Mouse (Mus musculus) urinary bladder, adult 18-20 months (tissue): ENCODE results near the gene Zfp286.
A peak's percentile ranks its signal among the peaks of the same experiment; 100 is the strongest.
"Not testable (repeated sequence)": the region's sequence is repeated elsewhere in the genome, so short reads cannot be mapped to it uniquely, and the experiment has no call there.

ENCODE experiments used
- DNase-seq, 2 experiments: peaks; one replicate each; pipeline ENCODE4 v3.0.0; 2022; ENCODE audit warnings: low spot score in 2 of 2, mixed read lengths in 2 of 2

Gene Zfp286

DNA sequence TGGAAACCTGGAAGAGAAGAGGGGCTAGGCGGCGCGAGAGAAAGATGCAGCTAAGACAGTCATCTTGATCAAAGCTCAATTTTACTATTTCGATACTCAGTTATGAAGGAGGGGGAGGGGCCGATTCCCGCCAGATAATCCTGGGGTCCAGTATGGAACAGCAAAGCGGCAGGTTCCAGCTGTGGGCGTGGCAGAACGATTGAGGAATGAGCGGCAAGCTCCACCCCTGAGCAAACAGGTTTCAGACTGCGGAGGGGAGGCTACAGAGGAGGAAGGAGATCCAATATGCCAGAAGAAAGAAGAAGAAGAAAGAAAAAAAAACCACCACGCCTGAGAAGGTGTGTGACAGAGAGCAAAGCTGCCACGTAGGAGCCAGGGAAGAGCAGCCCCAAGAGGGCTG lies 14.9 kb upstream of the Zfp286 start:
- no peak for DNase-seq

- no peak for DNase-seq
Observed at GRCm38 (mm10) chr11:62789617-62789936, 315 bp upstream of the Zfp286 start.

DNA sequence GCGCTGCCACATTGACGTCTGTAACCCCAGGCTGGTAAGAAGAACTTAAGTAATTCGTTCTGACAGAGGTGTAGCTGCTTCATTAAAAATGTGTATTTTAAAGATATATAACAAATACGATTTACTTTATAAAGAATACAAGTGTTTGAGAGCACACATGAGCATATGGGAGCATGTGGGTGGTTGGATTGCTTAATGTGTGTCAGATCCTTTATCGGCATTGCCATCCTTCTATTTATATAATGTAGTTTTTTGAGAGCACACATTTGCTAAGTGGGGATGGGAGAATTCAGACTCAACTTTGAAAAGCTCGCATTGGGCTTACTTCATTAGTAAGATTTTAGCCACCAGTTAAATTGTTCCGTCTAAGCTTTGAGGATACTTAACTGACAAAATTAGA lies 12.8 kb downstream of the Zfp286 start:
- DNase-seq: no peak

DNA sequence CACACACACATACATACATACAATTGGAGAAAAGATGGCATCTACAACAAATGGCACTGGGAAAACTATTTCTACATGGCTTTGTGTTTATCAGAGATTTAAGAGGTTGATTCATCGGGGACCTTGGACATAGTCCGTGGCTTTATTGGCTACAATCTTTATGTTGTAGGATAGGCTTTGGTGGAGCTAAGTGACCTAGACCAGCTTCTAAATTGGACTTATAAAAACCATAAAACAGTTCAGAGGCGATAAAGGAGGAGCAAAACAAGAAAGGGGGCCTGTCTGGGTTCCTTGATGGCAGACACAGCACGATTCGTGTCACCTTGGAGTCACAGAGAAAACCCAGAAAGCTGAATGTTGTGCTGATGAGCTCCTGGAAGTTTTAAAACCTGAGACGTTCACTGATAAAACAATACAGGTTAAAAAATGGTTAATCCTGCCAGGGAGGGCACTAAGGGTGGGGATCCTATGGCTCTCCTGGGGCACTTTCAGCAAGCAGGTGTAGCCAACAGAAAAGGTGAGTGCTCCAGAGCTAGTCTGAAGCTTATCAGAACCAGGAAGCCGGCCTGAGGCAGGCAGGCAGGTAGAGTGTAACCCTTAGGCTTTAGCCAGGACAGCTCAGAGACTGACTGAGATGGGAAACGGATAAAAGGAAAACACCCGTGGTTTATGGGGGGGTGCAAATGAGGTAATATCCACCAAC lies 28.4 kb downstream of the Zfp286 start:
- DNase-seq: no peak

GRCm38 (mm10) chr11:62758491-62758890 lies 30.8 kb downstream of the Zfp286 start:
- no peak for DNase-seq

DNA sequence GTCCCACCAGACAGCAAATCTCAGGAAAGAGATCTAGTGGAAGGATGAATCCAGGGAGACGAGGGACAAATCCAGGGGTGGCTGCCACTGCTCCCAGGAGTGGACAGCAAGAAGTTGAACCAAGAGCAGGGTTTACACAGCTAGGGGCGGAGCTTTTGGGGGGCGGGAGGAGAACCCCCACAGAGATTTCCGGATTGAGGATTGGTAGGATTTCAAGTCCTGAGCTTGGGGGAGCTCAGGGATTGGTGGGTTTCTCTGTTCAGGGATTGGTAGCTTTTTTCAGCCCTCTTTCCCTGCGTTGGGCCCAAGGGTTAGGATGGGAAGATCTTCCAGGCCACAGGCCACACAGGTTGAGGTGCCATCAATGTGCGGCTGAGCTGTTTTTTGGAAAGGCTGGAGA lies 31.4 kb downstream of the Zfp286 start:
- no peak for DNase-seq

GRCm38 (mm10) chr11:62757143-62757507 lies 32.1 kb downstream of the Zfp286 start:
- no peak for DNase-seq

- DNase-seq: peak; percentile 94 to 95
Observed at GRCm38 (mm10) chr11:62756456-62757142, 32.7 kb downstream of the Zfp286 start.

- no peak for DNase-seq
Observed at GRCm38 (mm10) chr11:62752780-62753179, 36.5 kb downstream of the Zfp286 start, which contains the start of gene Gm10428. Gene Gm10428 (plus strand): TSS chr11:62753100.

- DNase-seq: no peak
Observed at GRCm38 (mm10) chr11:62752191-62752590, 37.1 kb downstream of the Zfp286 start.

DNA sequence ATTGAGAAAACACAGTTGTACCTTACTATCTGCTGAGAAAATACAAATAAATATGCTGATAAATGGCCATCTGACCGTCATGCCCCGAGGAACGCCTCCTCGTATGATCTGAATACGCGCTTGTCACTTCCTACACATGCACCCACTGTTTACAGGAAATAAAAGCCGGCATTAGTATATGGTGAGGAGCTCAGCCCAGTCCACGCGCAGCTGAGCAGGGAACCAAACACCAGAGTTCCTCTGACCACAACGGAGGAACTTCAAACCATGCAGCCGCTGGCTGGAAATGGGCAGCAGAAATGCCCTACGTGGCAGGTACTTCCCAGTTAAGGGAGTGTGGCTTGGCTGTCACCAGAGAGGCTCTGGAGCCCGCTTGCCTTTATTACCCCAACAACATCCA lies 39.8 kb downstream of the Zfp286 start:
- DNase-seq: not testable (repeated sequence)

DNA sequence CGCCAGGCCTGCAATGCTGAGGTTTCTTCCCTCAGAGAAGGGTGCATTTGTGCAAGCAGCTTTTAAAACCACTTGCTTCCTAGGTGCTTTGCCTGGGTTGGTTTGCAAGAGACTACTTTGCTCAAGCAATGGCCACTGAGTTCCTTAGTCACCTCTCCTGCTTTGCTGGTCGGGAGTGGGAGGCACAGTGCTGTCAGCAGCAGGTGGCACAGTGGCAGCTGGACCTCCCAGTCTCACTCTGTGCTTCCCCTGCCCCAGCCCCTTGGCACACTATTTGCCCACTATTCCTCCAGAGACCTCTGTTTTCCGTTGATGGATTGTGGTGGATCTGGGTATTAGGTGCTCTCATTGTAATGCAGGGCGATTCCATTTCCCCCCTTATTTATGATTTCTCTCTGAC lies 41.2 kb downstream of the Zfp286 start:
- no peak for DNase-seq

GRCm38 (mm10) chr11:62747227-62747626 lies 42.0 kb downstream of the Zfp286 start:
- no peak for DNase-seq

DNA sequence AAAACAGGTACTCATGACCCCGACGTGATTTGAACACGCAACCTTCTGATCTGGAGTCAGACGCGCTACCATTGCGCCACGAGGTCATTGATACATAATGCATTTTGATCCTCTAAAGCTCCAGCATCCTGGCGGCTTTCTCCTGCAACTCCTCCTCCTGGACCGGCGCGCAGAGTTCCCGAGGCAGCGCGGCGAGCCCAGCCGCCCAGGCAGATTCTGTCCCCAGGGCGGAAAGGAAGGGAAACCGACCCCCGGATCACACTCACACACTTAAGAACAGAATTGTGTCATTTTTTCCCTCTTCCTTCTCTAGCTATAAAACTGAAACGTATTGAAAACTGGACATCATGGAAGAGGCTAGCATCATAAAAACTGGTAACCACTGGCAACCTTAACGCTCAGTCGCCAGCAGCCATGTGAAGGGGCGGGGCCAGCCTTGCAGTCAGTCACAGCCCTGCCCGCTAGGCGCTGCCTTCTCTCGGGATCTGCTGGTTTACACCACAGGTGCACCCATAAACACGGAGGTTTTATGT lies 43.2 kb downstream of the Zfp286 start:
- peak; percentile 30 to 45 for DNase-seq

GRCm38 (mm10) chr11:62744103-62744502 lies 45.2 kb downstream of the Zfp286 start:
- peak; percentile 29 to 34 for DNase-seq

GRCm38 (mm10) chr11:62742261-62742957 lies 46.9 kb downstream of the Zfp286 start:
- DNase-seq: no peak

DNA sequence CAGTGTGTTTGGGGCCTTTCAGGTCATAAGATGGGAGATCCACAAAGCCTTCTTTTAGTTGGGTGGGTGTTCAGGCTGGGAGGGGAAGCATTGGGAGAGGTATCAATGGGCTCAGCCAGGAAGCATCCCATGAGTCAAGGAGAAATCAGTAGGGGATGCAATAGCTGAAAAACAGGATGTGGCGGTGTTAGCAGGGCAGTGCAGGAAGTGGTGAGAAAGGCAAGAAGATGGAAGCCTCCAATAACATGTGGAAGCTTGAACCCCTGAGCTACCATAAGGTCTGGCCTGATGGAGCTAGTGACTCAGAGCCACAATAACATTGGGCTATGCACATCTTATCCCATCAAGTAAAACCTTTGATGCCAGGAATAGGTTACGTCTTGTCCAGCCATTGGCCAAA lies 48.1 kb downstream of the Zfp286 start:
- DNase-seq: no peak

GRCm38 (mm10) chr11:62732665-62733064 lies 56.6 kb downstream of the Zfp286 start:
- DNase-seq: no peak

DNA sequence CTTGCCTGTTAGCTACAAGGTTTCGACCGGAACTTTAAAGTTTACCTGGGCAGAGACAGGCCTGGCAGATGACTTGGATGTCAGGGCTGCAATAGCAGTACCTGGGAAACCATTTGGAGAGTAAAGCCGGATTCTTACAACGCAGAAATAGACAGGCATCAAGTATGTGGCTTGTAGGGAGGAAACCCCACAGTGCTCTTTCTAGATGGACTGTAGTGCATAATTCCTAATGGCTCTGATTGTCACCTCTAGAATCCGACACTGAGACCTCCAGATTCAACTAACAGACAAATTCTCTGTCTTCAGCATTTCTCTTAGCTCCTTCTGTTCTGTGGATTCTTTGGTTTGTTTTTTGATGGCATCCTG lies 57.3 kb downstream of the Zfp286 start:
- DNase-seq: no peak

- DNase-seq: peak; percentile 70 to 73
Observed at GRCm38 (mm10) chr11:62731311-62732021, 57.8 kb downstream of the Zfp286 start, which contains the start of gene Zfp287. Gene Zfp287 (minus strand): TSS chr11:62731905.

DNA sequence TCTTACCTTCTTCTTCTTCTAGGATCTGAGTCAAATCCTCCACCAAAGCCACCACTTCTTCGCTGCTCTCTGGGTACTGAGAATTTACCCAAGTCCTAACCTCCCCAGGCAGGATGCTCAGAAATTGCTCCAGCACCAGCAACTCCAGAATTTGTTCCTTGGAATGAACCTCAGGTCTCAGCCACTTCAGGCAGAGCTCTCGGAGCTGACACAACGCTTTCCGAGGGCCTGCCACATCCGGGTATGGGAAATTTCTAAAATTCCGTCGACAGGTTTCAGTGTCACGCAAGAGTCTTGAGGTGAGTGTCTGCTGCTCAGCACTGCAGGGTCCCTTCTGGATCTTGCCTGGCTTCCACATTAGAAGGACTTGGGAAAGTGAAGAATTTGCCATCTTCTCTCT lies 61.0 kb downstream of the Zfp286 start:
- DNase-seq: no peak

- DNase-seq: no peak
Observed at GRCm38 (mm10) chr11:62710657-62711056, 78.6 kb downstream of the Zfp286 start.
